Mouse (Mus musculus) liver, postnatal 0 days (tissue): ENCODE data around the gene Cym.

Source experiments
- CTCF ChIP-seq: sonication (generic); IDR thresholded peaks from 2 replicates; pipeline ENCODE4 v1.5.1; 2016; ENCODE audit warnings: antibody characterized with exemption, low read depth
- EP300 ChIP-seq: IDR thresholded peaks from 2 replicates; pipeline ENCODE4 v1.6.1; 2016; ENCODE audit warnings: antibody characterized with exemption, low read depth, mild to moderate bottlenecking

DNA sequence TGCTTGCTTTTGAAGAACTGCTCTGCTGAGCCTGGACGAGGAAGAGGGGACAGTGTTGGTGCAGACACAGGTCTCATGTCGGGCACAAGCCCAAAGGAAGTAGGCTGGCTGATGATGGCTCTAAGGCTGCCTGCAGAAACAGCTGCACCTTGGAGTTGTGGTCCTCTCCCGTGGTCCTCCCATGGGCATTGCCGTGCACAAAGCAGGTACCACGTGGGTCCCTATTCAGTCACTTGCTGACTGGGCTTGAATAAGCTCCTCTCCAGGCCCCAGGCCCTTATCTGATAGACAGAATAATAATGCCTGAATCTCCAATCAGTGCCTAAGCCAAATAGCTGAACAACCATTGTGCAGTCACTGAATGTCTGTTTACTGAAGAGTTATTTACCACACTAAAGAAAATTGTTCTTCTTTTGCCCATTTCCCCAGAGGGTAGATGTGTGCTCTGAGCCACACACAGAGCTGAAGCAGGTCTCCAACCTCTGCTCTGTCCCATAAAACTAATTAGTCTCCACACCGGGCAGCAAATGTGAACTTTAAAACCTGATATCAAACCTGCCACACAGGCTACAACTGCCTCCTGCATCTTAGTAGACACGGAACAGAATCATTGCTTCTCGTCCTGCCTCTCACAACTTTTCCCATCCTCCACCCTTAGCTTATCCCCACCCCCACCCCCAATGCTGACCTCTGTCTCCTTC is 5.0 kb downstream of the Cym start:
- TF ChIP-seq CTCF: no peak
- TF ChIP-seq EP300: no peak
